Mouse (Mus musculus) kidney, postnatal 0 days (tissue): Measurements from ENCODE around the gene Esr2. TPM values are rescaled to one million over a fixed set of nuclear protein-coding genes. Genes with fewer than 3 reads are reported as not detected.
"Not testable (repeated sequence)": the region's sequence is repeated elsewhere in the genome, so short reads cannot be mapped to it uniquely, and the experiment has no call there.

Source experiments
- ATAC-seq: fragments of 200-750 bp; cut with Nextera tagmentation; replicated peaks from 2 replicates; pipeline ENCODE4 v1.8.0; 2017; ENCODE audit warnings: low read depth, moderate number of reproducible peaks, moderate TSS enrichment, moderate library complexity; ENCODE audit not compliant: low FRiP score
- DNase-seq: peaks from one replicate; pipeline ENCODE4 v3.0.0-alpha.2; 2016; ENCODE audit warnings: low spot score
- H3K27ac ChIP-seq: fragments of 300-500 bp; sonication (generic); 2 replicates; pipeline ENCODE4 v1.5.1; 2014; ENCODE audit warnings: mild to moderate bottlenecking
- H3K27me3 ChIP-seq: fragments of 300-500 bp; sonication (generic); 2 replicates; pipeline ENCODE4 v1.6.1; 2014; ENCODE audit warnings: low read length, mixed read lengths; ENCODE audit not compliant: insufficient read depth
- H3K36me3 ChIP-seq: fragments of 300-500 bp; sonication (generic); 2 replicates; pipeline ENCODE4 v1.6.1; 2014; ENCODE audit warnings: low read length, mixed read lengths; ENCODE audit not compliant: insufficient read depth
- H3K4me1 ChIP-seq: fragments of 300-500 bp; sonication (generic); replicated peaks from 2 replicates; pipeline ENCODE4 v1.6.1; 2014; ENCODE audit warnings: antibody characterized with exemption, low read length, mixed read lengths; ENCODE audit not compliant: insufficient read depth
- H3K4me2 ChIP-seq: fragments of 300-500 bp; sonication (generic); 2 replicates; pipeline ENCODE4 v1.6.1; 2014; ENCODE audit warnings: mild to moderate bottlenecking, low read length, moderate library complexity, mixed read lengths
- H3K4me3 ChIP-seq: fragments of 300-500 bp; sonication (generic); replicated peaks from 2 replicates; pipeline ENCODE4 v1.5.1; 2014; ENCODE audit warnings: low read depth, low read length
- H3K9ac ChIP-seq: fragments of 300-500 bp; sonication (generic); 2 replicates; pipeline ENCODE4 v1.6.1; 2014; ENCODE audit warnings: low read depth, low read length
- H3K9me3 ChIP-seq: fragments of 300-500 bp; sonication (generic); replicated peaks from 2 replicates; pipeline ENCODE4 v1.6.1; 2016; ENCODE audit warnings: low read length, inconsistent platforms, mixed read lengths
- CTCF ChIP-seq: IDR thresholded peaks from 2 replicates; pipeline ENCODE4 v1.5.1; 2016; ENCODE audit warnings: antibody characterized with exemption, low read depth, mild to moderate bottlenecking, moderate library complexity
- WGBS: fragments of 180-500 bp; shearing (Covaris S2); extraction: QIAGEN DNeasy Blood & Tissue Kit; methylation state at CpG from one replicate; pipeline ENCODE4 v1.1.7; 2014; 5-methylcytosine and 5-hydroxymethylcytosine counted together
- polyA plus RNA-seq: library from polyadenylated mRNA; unstranded; fragments of >200 nt; fragmentation: Nextera tagmentation; extraction: Ambion mirVana; gene quantifications from 2 replicates; pipeline ENCODE4 v1.2.1, GENCODE M21; 2015

Gene Esr2
- polyA plus RNA-seq, 1 experiment from 2014 or later: 0.75 TPM

DNA sequence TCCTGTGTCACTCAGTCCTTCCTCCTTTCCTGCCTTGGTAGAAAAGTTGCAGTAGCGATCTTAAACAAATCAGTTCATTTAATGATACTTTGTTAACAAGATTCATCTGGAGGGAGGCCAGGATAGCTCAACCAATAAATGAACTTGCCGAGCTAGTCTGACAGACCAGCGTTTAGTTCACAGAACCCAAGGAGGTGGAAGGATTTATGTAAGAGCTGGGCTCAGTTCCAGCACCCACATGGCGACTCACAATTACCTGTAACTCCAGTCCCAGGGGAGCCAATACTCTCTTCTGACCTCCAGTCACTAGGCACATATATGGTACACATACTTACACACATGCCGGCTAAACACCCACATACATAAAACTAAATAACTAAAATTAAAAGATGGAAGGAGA is 2.0 kb upstream of the Esr2 start:
- 49% methylated on average over 5 of the region's 5 CpGs for WGBS
- Histone ChIP-seq H3K27ac (no peak overlapping the region), H3K36me3 (no peaks in the 10 kb centered on the region), H3K4me1 (peaks cover 7% of the 10 kb centered on the region; the same call in 1 of the 2 replicates), H3K9ac (no peak overlapping the region), H3K4me3 (no peak overlapping the region), H3K9me3 (no peaks in the 10 kb centered on the region), H3K27me3 (no peaks in the 10 kb centered on the region), H3K4me2 (no peak overlapping the region)
- TF ChIP-seq CTCF: no peak
- DNase-seq (no peak), ATAC-seq (no peak)

GRCm38 (mm10) chr12:76177864-76178518 is 932 bp upstream of the Esr2 start:
- Histone ChIP-seq H3K4me2 (peak overlapping the region; percentile 94; the same call in 1 of the 2 replicates), H3K4me1 (peaks cover 7% of the 10 kb centered on the region; the same call in 1 of the 2 replicates), H3K27ac (no peak overlapping the region), H3K27me3 (no peaks in the 10 kb centered on the region), H3K9ac (no peak overlapping the region), H3K36me3 (no peaks in the 10 kb centered on the region), H3K9me3 (no peaks in the 10 kb centered on the region), H3K4me3 (peak overlapping the region; percentile 46)
- DNase-seq: peak; percentile 89
- peak; percentile 89 for TF ChIP-seq CTCF
- no peak for ATAC-seq
- 35% methylated on average over 16 of the region's 16 CpGs for WGBS

DNA sequence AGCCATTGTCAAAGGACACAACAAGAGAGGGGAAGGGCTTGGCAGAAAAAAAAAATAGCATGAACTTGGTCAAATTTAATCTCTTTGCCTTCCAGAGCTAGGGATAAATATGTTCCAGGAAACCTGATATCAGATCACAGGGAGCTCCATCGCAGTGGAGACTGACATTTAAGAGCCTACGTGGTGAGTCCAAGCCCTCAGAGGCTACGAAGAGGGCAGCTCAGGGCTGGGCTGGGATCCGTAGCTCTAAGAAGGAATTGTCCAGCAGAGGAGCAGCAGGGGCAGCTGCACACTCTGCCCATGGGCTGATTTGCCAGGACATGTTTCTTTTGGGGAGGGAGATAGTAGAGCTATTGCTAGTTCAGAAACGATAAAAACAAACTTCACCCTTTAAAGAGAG is 11.4 kb downstream of the Esr2 start:
- ATAC-seq (no peak), DNase-seq (no peak)
- Histone ChIP-seq H3K4me3 (no peak overlapping the region), H3K36me3 (no peaks in the 10 kb centered on the region), H3K4me2 (no peak overlapping the region), H3K27me3 (no peaks in the 10 kb centered on the region), H3K9ac (no peak overlapping the region), H3K27ac (no peak overlapping the region), H3K4me1 (no peaks in the 10 kb centered on the region), H3K9me3 (no peaks in the 10 kb centered on the region)
- no peak for TF ChIP-seq CTCF
- 23% methylated on average over 5 of the region's 5 CpGs for WGBS

DNA sequence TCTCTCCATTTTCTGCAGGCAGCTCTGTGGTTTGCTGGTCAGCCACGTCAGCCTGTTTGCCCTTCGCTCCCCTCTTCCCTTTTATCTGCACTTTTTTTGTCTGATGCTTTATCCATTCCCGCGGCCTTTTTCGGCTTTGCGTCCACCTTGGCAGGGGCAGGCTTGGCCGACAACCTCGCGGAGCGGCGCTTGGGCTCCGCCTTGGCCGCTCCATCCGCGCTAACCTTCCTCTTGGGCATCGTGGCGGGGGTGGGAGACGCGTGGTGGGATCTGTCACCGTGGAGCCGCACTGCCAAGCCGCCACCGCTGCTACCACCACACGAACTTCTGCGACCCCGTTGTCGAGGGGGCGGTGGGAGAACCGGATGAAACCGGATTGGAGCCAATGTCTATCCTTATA is 24.7 kb downstream of the Esr2 start:
- not testable (repeated sequence) for H3K9me3 ChIP-seq, DNase-seq, ATAC-seq, H3K27me3 ChIP-seq, H3K4me1 ChIP-seq, H3K36me3 ChIP-seq, H3K27ac ChIP-seq, H3K9ac ChIP-seq
- WGBS: 16% methylated on average over 30 of the region's 30 CpGs
- peak overlapping the region; percentile 49 for H3K4me2 ChIP-seq
- H3K4me3 ChIP-seq: 0 out of 2 replicates have a peak overlapping the region, but pooled peaks have one; percentile 22

GRCm38 (mm10) chr12:76136701-76137100 is 40.4 kb downstream of the Esr2 start:
- Histone ChIP-seq H3K4me3 (no peak overlapping the region), H3K27me3 (no peaks in the 10 kb centered on the region), H3K27ac (no peak overlapping the region), H3K9me3 (no peaks in the 10 kb centered on the region), H3K4me2 (no peak overlapping the region), H3K4me1 (no peaks in the 10 kb centered on the region), H3K9ac (no peak overlapping the region), H3K36me3 (no peaks in the 10 kb centered on the region)
- ATAC-seq (no peak), DNase-seq (no peak)
- WGBS: 46% methylated on average over 6 of the region's 6 CpGs
- no peak for TF ChIP-seq CTCF

DNA sequence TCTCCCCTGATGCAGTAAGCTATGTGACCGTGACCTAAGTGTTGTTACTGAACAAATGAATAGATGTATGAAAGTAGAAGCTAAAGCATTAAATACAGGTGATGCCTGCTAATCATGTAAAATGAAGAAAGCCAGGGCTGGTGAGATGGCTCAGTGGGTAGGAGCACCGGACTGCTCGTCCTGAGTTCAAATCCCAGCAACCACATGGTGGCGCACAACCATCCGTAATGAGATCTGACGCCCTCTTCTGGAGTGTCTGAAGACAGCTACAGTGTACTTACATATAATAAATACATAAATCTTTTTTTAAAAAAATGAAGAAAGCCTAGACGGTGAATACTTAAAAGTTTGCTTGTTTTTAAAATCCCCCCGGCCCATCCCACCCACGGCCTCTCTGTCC is 44.0 kb downstream of the Esr2 start:
- not testable (repeated sequence) for H3K4me1 ChIP-seq, H3K27ac ChIP-seq, H3K9ac ChIP-seq, H3K4me3 ChIP-seq, ATAC-seq, H3K27me3 ChIP-seq, H3K9me3 ChIP-seq, DNase-seq, H3K36me3 ChIP-seq, H3K4me2 ChIP-seq
- 85% methylated on average over 9 of the region's 9 CpGs for WGBS
- TF ChIP-seq CTCF: peak; percentile 20; the same call in 1 of the 2 replicates

GRCm38 (mm10) chr12:76132591-76132990 is 44.5 kb downstream of the Esr2 start:
- Histone ChIP-seq H3K9me3 (no peaks in the 10 kb centered on the region), H3K36me3 (no peaks in the 10 kb centered on the region), H3K27me3 (no peaks in the 10 kb centered on the region), H3K4me3 (no peak overlapping the region), H3K4me2 (no peak overlapping the region), H3K9ac (no peak overlapping the region), H3K4me1 (no peaks in the 10 kb centered on the region), H3K27ac (no peak overlapping the region)
- ATAC-seq: no peak
- DNase-seq: no peak
- 86% methylated on average over 4 of the region's 4 CpGs for WGBS
- TF ChIP-seq CTCF: no peak
